Mouse (Mus musculus): ENCODE measurements around the gene Eepd1.
"Not testable (repeated sequence)": the region's sequence is repeated elsewhere in the genome, so short reads cannot be mapped to it uniquely, and the experiment has no call there.

Eepd1 gene

DNA sequence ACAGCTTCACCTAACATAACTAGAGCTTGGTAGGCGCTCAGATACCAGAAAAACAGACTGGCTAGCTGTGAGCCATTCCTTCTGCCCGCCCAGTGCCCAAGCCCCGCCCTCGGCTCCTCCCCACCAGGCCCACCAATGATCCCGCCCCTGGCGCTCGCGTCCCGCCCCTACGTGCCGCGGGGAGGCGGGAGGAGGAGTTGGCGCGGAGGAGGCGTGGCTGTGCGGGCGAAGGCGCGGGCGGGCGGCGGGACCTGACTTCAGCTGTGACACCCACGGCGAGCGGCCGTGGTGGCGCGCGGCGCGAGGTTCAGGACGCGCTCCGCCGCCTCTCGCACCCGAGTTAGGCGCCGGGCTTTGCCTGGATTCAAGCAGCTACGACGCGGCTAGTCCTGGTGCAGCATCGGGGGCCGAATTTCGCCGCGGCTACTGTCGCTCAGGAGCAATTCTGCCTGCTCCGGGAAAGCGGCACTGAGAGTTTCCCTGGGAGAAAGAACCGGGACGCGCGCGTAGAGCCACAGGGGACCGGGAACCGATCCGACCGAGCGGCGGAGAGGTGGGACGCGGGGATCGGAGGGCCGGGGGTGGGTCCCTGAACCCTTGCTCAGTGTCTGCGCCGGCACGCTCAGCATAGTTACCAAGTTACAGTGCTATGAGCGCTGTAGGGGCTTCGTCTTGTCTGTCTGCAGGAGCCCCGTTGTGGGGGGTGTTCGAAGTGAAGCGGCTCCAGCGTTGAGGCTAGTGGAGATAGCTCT, at the start of gene Eepd1:
Eepd1 (plus strand) TSS at position 204 of the 752 bp plus-strand sequence.
- DNase-seq (ENCODE audit: low spot score): peak; percentile 90

DNA sequence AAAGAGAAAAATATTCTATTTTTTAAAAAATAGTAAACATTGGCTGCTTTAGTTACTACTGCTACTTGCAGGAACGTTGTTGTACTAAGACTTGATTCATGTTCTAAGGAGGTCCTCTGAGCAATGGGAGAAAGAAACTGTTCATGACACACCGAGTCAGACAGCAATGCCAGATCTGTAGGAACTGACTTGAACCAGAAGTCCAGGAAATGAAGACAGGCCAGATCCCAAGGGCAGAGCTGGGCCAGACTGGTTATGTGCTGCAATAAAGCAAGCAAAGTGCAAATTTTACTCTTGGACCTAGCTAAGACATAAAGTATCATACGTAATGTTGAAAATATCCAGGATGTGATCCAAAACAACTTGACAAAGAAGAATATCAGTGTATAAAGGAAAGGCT, 42.5 kb upstream of the Eepd1 start:
- no peak for DNase-seq (ENCODE audit: low spot score)

- DNase-seq (ENCODE audit: low spot score): not testable (repeated sequence)
Measured at GRCm38 (mm10) chr9:25440046-25440445, 41.3 kb upstream of the Eepd1 start.

DNA sequence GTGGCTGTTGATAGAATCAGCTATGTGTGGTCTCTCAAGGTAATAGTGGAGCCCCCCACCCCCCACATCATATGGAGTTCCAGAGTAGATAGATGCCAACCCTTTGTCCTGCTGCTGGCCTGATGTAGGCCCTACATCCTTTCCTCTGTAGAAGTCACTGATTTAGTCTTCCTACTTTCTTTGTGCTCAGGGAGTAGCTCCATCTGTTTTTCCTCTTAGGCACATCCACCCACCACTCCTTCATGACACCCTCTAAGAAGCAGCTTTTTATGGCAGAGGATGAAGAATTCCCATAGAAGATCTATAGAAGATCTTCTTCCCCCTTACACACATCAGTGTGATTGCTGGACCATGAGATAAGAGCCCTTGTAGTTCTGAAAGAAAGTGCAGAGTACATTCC, 39.3 kb upstream of the Eepd1 start:
- peak; percentile 13 for DNase-seq (ENCODE audit: low spot score)

GRCm38 (mm10) chr9:25443029-25443428, 38.3 kb upstream of the Eepd1 start:
- peak; percentile 17 for DNase-seq (ENCODE audit: low spot score)

GRCm38 (mm10) chr9:25443546-25443945, 37.8 kb upstream of the Eepd1 start:
- no peak for DNase-seq (ENCODE audit: low spot score)

DNA sequence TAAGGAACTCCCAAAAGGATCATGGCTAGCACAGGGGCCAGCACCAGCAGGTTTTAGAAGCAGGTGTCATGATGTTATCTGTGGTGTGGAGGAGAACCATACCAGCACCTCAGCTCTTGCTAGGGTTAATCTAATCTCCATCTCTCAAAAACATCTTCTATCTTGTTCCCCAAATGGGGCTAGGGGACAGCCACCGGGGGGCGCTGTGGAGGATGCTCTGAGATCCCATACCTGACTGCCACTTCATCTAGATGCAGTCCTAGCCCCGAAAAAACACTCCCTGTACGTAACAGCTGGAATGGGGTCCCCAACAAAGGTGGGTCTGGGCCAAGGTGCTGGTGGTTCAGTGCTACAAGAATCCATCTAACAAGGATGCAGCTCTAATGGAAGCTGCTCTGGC, 31.0 kb upstream of the Eepd1 start:
- no peak for DNase-seq (ENCODE audit: low spot score)

- DNase-seq (ENCODE audit: low spot score): no peak
Measured at GRCm38 (mm10) chr9:25455027-25455426, 26.3 kb upstream of the Eepd1 start.

GRCm38 (mm10) chr9:25460835-25461555, 20.4 kb upstream of the Eepd1 start:
- DNase-seq (ENCODE audit: low spot score): no peak

- DNase-seq (ENCODE audit: low spot score): no peak
Measured at GRCm38 (mm10) chr9:25464305-25464704, 17.0 kb upstream of the Eepd1 start.

DNA sequence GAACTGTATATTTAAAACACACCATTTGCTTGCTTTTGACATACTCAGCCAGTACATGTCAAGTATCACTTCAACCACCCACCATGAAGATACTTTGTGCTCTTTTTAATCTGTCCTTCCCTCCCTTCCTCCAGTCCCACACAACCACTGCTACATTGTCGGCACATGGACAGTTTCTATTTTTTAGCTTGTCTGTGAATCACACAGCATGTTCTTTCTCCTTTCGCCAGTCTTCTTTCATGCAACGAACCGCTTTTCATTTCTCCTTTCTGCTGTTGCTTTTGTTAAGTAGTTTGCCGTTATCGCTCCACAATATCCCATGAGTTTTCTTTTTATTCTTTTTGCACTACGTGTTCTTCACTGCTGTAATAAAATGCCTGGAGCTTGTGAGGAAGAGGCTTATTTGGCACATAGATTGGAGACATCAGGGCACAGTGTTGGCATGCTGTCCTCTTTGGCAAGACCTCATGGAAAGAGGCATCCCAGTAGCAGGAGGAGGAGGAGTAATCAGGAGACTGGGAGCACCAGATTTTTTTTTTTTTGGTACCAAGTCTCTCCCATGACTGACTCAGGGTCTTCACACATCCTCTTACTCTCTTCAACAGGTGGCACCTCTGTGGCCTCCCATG, 1.8 kb upstream of the Eepd1 start:
- DNase-seq (ENCODE audit: low spot score): no peak

DNA sequence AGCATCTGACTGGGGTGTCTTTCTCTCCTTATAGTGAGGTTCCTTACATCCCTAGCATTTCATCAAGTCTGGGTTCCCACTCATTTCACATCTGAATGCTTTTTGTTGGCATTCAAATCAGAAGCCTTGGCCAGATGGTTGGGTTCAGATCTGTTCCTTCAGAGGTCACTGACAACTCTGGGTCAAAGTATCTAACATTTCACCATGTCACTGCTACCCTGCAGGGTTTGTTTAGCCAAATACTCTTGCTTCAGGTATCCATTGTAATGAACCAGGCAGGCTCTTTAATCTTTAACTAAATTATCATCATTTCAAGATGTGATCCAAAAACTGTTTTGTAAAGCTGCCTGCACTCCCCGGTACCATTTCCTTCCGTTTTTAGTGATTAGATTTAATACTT, 671 bp upstream of the Eepd1 start:
- no peak for DNase-seq (ENCODE audit: low spot score)

- DNase-seq (ENCODE audit: low spot score): no peak
Measured at GRCm38 (mm10) chr9:25482322-25482998, 1.1 kb downstream of the Eepd1 start.

DNA sequence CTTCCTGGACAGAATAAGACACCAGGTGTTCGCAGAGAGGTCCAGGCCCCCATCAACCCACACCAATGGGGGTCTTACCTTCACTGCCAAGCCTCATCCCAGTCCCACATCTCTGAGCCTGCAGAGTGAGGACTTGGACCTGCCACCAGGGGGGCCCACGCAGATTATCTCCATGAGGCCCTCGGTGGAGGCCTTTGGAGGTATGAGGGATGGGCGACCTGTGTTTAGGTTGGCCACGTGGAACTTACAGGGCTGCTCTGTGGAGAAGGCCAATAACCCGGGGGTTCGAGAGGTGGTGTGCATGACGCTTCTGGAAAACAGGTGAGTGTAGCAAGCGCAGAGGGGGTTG, 1.6 kb downstream of the Eepd1 start:
- no peak for DNase-seq (ENCODE audit: low spot score)

- no peak for DNase-seq (ENCODE audit: low spot score)
Measured at GRCm38 (mm10) chr9:25483931-25484618, 2.7 kb downstream of the Eepd1 start.

- DNase-seq (ENCODE audit: low spot score): no peak
Measured at GRCm38 (mm10) chr9:25484619-25484986, 3.3 kb downstream of the Eepd1 start.

DNA sequence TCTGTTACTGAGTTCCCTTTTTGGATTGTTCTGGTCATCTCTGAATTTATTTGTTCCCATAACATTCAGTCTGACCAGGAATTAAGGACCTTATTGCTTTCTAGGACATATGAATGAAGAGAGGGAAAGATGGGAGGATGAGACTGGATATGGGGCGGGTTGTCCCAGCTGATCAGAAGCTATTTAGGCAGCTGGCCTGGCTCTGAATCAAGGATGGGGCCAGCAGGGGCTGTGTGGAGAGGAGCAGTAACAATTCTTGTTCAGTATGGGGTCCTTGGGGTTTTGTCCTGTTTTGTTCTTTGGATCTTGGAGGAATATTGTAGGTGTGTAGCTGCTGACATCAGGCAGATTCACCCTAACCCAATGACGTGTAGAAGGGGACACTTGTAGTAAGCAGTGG, 3.7 kb downstream of the Eepd1 start:
- no peak for DNase-seq (ENCODE audit: low spot score)

- DNase-seq (ENCODE audit: low spot score): no peak
Measured at GRCm38 (mm10) chr9:25485406-25485805, 4.1 kb downstream of the Eepd1 start.

GRCm38 (mm10) chr9:25486246-25486807, 5.0 kb downstream of the Eepd1 start:
- DNase-seq (ENCODE audit: low spot score): no peak

DNA sequence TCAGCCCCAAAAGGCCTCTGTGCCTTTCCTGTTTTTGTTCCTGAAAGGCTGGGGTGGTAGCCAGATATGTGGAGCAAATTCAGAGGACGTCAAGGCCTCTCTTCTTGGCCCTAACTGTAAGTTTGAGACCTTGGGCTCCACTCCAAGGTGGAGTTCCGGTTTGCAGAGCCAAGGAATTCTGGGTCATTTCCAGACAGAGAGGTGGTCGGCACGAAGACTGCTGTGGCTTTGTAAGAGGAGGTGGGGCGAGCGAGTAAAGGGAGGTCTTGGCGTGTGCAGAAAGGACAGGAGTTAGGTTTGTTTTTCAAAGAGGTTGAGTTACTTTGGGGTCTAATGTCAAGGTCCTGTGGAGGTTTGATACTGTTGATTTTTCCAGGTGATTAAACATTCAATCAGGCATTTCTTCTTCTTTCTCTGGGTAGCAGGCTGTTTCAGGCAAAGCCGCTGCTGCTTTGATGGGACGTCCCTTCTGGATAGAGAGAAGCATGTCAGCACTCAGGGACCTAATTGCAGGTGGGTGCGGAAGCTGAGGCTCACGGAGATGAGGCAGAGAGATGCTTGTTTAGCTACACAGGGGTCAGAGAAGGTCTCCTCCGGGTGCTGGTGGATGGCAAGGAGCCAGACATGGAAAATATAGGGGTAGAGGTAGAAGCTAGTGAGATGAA, 6.2 kb downstream of the Eepd1 start:
- DNase-seq (ENCODE audit: low spot score): no peak

GRCm38 (mm10) chr9:25488581-25488980, 7.2 kb downstream of the Eepd1 start:
- no peak for DNase-seq (ENCODE audit: low spot score)

Measured in left cerebral cortex, adult 11 months (tissue).